Mouse (Mus musculus) heart, embryonic 13.5 days (tissue): Measurements from ENCODE around the gene Catsperz. TPM values are rescaled to one million over a fixed set of nuclear protein-coding genes. Genes with fewer than 3 reads are reported as not detected.

Experiments
- ATAC-seq: fragments of 200-750 bp; cut with Nextera tagmentation; 2 replicates; pipeline ENCODE4 v1.8.0; 2017; ENCODE audit warnings: moderate TSS enrichment; ENCODE audit not compliant: insufficient number of reproducible peaks, low FRiP score, low TSS enrichment; ENCODE audit errors: extremely low read depth
- H3K27ac ChIP-seq: fragments of 300-500 bp; sonication (generic); replicated peaks from 2 replicates; pipeline ENCODE4 v1.5.1; 2015; ENCODE audit warnings: moderate library complexity, mild to moderate bottlenecking, inconsistent platforms
- H3K27me3 ChIP-seq: fragments of 300-500 bp; sonication (generic); replicated peaks from 2 replicates; pipeline ENCODE4 v1.6.1; 2015; ENCODE audit warnings: mild to moderate bottlenecking, inconsistent platforms
- H3K36me3 ChIP-seq: fragments of 300-500 bp; sonication (generic); 2 replicates; pipeline ENCODE4 v1.6.1; 2015; ENCODE audit warnings: mild to moderate bottlenecking, inconsistent platforms
- H3K4me1 ChIP-seq: fragments of 300-500 bp; sonication (generic); 2 replicates; pipeline ENCODE4 v1.6.1; 2015; ENCODE audit warnings: inconsistent platforms
- H3K4me2 ChIP-seq: fragments of 300-500 bp; sonication (generic); 2 replicates; pipeline ENCODE4 v1.6.1; 2015; ENCODE audit warnings: inconsistent platforms, mild to moderate bottlenecking, moderate library complexity
- H3K4me3 ChIP-seq: fragments of 300-500 bp; sonication (generic); 2 replicates; pipeline ENCODE4 v1.5.1; 2015; ENCODE audit warnings: moderate library complexity, mild to moderate bottlenecking, inconsistent platforms
- H3K9ac ChIP-seq: fragments of 300-500 bp; sonication (generic); 2 replicates; pipeline ENCODE4 v1.6.1; 2015; ENCODE audit warnings: inconsistent platforms, mild to moderate bottlenecking, moderate library complexity
- H3K9me3 ChIP-seq: fragments of 300-500 bp; sonication (generic); 2 replicates; pipeline ENCODE4 v1.6.1; 2016; ENCODE audit warnings: inconsistent platforms
- WGBS: fragments of 180-500 bp; shearing (Covaris S2); methylation state at CpG from one replicate; pipeline ENCODE4 v1.1.7; 2015; ENCODE audit warnings: mixed read lengths; 5-methylcytosine and 5-hydroxymethylcytosine counted together
- polyA plus RNA-seq: library from polyadenylated mRNA; unstranded; fragments of >200 nt; fragmentation: Nextera tagmentation; extraction: Ambion mirVana; gene quantifications from 2 replicates; pipeline ENCODE4 v1.2.1, GENCODE M21; 2015

Gene Catsperz
- polyA plus RNA-seq, 1 experiment from 2014 or later: 1.7 TPM

DNA sequence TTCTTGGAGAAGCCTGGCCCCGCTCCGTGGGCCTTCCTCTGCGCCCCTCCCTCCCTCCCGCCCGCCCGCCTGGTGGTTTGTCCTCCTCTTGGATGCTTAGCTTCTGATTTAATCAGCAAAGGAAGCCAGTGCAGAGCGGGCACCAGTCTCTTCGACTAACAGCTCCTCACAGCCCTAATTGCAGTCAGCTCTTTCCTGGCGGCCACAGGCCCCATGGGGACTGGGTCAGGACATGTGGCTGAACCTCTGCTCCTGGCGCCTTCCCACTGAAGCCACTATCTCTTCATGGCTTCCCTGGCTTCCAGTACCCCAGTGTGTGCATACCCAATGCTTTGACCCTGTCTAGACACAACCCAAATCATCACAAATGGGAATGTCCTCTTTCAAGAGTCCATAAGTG lies 31.3 kb upstream of the Catsperz start:
- no peaks in the 10 kb centered on the region for H3K9me3 ChIP-seq
- H3K27ac ChIP-seq: no peak overlapping the region
- no peak overlapping the region for H3K4me2 ChIP-seq
- peak overlapping the region; percentile 17; the same call in 1 of the 2 replicates for H3K9ac ChIP-seq
- WGBS: 71% methylated on average over 10 of the region's 10 CpGs
- H3K4me1 ChIP-seq: peaks cover 37% of the 10 kb centered on the region
- no peak overlapping the region for H3K4me3 ChIP-seq
- H3K36me3 ChIP-seq: peaks cover 76% of the 10 kb centered on the region
- ATAC-seq: no peak
- H3K27me3 ChIP-seq: no peaks in the 10 kb centered on the region

DNA sequence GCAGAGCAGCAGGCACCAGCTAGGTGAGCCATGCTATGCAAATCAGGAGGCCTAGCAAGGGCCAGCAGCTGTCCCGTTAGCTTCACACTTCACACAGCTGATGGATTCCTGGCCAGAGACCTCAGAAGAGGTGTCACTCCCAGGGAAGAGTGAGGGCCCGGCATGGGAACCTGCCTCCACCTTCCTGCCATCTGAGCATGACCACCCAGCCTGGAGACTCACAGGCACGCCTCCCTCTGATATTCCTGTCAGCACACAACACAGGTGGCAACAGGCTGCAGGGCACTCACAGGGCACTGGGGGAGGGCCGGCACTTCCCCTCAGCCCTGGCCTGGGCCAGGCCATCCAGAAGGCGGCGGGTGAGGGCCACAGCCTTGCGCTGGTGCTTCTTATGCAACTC lies 30.2 kb upstream of the Catsperz start:
- no peak for ATAC-seq
- WGBS: 44% methylated on average over 7 of the region's 7 CpGs
- Histone ChIP-seq H3K27ac (peak overlapping the region; percentile 24; the same call in 1 of the 2 replicates), H3K27me3 (no peaks in the 10 kb centered on the region), H3K4me3 (no peak overlapping the region), H3K4me2 (peak overlapping the region; percentile 11; the same call in 1 of the 2 replicates), H3K9ac (peak overlapping the region; percentile 17), H3K36me3 (peaks cover 67% of the 10 kb centered on the region), H3K4me1 (peaks cover 37% of the 10 kb centered on the region), H3K9me3 (no peaks in the 10 kb centered on the region)

DNA sequence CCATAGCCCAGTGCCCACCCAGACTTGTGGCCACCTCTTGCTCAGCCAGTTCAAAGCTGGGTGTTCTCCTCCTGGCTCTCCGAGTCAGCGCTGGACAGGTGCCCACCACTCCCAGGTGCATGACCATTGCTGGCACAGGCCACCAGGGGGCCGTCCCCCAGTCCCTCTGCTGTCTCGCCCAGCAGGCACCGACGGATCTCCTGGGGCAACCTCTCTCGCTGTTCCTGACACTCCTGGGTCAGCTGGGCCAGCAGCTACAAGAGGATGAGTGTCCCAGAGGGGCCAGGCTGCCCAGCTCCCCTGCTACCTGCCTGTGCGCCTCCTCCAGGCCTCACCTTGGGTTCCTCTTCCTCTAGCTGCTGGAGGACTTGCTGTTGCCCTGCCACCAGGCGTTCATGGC lies 28.9 kb upstream of the Catsperz start:
- H3K27me3 ChIP-seq: no peaks in the 10 kb centered on the region
- peak overlapping the region; percentile 17; the same call in 1 of the 2 replicates for H3K9ac ChIP-seq
- no peak overlapping the region for H3K4me2 ChIP-seq
- peaks cover 46% of the 10 kb centered on the region for H3K4me1 ChIP-seq
- H3K36me3 ChIP-seq: peaks cover 53% of the 10 kb centered on the region
- ATAC-seq: no peak
- no peaks in the 10 kb centered on the region for H3K9me3 ChIP-seq
- no peak overlapping the region for H3K27ac ChIP-seq
- no peak overlapping the region for H3K4me3 ChIP-seq
- WGBS: 54% methylated on average over 9 of the region's 9 CpGs

DNA sequence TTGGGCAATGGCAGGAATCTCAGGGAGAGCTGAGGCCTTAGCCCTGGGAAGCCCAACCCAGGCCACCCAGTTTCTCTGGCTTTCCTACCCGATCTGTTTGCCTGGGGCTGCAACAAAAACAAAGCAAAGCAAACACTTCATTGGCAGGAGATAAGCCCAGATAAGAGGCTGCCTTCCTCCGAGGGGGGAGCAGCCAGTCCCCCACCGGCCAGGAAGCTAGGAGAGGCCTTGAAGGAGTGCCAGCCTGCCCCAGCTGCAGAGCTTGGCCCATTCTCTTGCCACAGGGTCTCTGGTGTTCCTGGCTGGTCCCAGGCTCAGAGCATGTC lies 27.5 kb upstream of the Catsperz start:
- peaks cover 43% of the 10 kb centered on the region for H3K36me3 ChIP-seq
- no peaks in the 10 kb centered on the region for H3K9me3 ChIP-seq
- peak overlapping the region; percentile 91 for H3K4me2 ChIP-seq
- peaks cover 46% of the 10 kb centered on the region for H3K4me1 ChIP-seq
- no peak for ATAC-seq
- H3K27ac ChIP-seq: peak overlapping the region; percentile 97
- peak overlapping the region; percentile 86 for H3K9ac ChIP-seq
- no peaks in the 10 kb centered on the region for H3K27me3 ChIP-seq
- 4% methylated on average over 3 of the region's 3 CpGs for WGBS
- peak overlapping the region; percentile 63 for H3K4me3 ChIP-seq

DNA sequence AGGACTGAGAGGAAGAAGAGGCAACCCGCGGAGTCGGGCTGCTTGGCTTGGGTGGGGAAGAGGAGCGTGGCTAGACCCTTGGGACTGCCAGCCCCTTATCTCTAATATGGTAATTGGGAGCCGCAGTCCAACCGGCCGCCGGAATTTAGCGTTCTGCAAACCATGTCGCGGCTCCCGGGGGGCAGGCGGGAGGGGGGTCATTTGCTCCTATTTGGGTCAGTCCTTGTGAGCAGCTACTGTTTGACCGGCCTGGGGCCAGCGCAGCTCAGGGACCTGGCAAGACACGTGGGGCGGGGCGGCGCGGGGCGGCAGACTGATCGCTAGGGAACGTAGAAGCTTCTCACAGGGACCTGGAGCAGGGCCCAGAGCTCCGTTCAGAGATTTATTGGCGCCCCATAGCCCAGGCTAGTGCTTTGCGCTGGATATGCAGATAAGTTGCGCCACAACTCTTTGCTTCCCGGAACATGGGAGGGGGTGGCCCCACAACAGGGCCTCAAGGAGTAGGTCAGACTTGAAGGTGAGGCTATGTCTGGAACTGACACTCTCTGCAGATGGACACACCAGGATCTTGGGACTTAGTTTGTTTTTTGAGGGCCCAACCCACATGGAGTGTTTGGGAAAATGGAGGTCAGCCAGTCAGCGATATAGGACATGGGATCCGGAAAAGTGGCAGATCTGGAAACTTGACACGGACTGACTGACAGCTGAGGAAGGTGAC lies 27.0 kb upstream of the Catsperz start:
- WGBS: 1% methylated on average over 31 of the region's 31 CpGs
- Histone ChIP-seq H3K36me3 (peaks cover 39% of the 10 kb centered on the region), H3K4me1 (peaks cover 46% of the 10 kb centered on the region), H3K4me3 (peak overlapping the region; percentile 63), H3K9ac (peak overlapping the region; percentile 86), H3K9me3 (no peaks in the 10 kb centered on the region), H3K27ac (peak overlapping the region; percentile 97), H3K27me3 (no peaks in the 10 kb centered on the region), H3K4me2 (peak overlapping the region; percentile 91)
- peak; percentile 35; the same call in 1 of the 2 replicates for ATAC-seq

DNA sequence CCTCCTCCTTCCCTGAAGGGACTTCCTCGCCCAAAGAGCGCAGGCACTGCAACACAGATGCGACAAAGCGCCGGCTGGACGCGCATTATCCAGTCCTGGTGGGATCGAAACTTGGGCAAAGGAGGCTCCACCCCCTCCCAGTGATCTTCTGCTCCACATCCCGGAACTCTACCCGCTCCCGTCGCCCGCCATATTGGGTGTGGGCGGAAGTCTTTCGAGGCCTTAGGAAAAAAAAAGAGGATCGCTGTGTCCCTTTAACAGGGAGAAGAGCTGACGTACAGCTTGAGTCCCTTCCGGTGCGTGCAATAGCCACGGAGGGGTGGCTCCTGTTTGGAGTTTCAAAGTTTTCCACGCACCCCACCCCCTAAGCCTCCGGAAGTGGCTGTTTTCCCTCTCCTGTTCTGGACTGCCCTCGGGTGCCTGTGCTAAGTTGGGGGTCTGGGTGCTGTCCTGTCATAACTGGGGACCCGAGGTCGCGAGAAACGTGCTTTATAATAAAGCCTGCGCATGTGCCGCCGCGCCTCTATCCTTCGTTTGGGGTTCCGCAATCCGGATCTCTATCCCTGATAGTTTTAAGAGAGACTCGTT lies 26.3 kb upstream of the Catsperz start:
- H3K36me3 ChIP-seq: peaks cover 38% of the 10 kb centered on the region
- peak; percentile 52 for ATAC-seq
- H3K4me1 ChIP-seq: peaks cover 46% of the 10 kb centered on the region
- peak overlapping the region; percentile 97 for H3K27ac ChIP-seq
- WGBS: 0% methylated on average over 35 of the region's 35 CpGs
- H3K4me3 ChIP-seq: peak overlapping the region; percentile 63
- no peaks in the 10 kb centered on the region for H3K9me3 ChIP-seq
- no peaks in the 10 kb centered on the region for H3K27me3 ChIP-seq
- H3K4me2 ChIP-seq: peak overlapping the region; percentile 91
- peak overlapping the region; percentile 86 for H3K9ac ChIP-seq

DNA sequence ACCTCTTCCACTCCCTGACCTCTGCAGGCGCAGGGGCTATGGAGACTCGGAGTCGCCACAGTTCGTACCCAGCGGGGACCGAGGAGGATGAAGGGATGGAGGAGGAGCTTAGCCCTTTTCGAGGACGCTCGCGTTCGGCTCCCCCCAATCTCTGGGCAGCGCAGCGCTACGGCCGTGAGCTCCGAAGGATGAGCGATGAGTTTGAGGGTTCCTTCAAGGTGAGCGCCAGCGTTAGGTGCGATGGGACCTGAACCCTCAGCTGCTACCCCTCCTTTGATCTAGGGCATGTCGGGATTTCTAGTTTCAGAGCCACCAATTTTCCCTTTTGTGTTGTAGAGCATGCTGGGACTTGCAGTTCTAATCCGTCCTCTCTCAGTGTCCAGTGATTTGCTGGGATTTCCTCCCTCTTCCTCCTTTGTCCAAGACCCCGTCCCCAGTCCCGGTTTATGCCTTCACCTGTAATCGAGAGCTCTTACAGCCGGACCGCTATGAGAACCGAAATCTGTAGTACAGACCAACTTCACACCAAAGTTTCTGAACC lies 25.5 kb upstream of the Catsperz start:
- H3K36me3 ChIP-seq: peaks cover 37% of the 10 kb centered on the region
- H3K9me3 ChIP-seq: no peaks in the 10 kb centered on the region
- no peak for ATAC-seq
- H3K4me3 ChIP-seq: peak overlapping the region; percentile 63
- peak overlapping the region; percentile 91 for H3K4me2 ChIP-seq
- WGBS: 1% methylated on average over 28 of the region's 28 CpGs
- no peaks in the 10 kb centered on the region for H3K27me3 ChIP-seq
- H3K4me1 ChIP-seq: peaks cover 41% of the 10 kb centered on the region
- H3K27ac ChIP-seq: peak overlapping the region; percentile 97
- H3K9ac ChIP-seq: peak overlapping the region; percentile 86

DNA sequence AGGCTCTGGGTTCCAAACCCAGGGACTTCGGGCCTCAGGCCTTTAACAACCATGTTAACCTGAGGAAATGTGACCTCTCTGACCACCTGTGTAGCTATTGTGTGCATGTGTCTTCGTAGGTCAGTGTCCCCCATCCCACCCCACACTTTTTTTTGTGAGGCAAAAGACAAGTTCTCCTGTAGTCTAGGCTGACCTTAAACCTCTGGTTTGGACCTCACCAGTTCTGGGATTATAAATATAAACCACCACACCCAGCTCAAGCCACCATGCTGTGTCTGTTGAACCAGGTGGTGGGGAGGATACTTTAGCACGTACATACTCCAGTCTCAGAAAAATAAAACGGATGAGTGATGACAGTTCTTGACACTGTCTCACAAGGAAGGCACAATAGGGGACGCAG lies 24.8 kb upstream of the Catsperz start:
- H3K4me3 ChIP-seq: peak overlapping the region; percentile 63
- no peaks in the 10 kb centered on the region for H3K27me3 ChIP-seq
- 60% methylated on average over 5 of the region's 5 CpGs for WGBS
- H3K9ac ChIP-seq: peak overlapping the region; percentile 86
- H3K4me1 ChIP-seq: peaks cover 34% of the 10 kb centered on the region
- H3K27ac ChIP-seq: peak overlapping the region; percentile 97
- peak overlapping the region; percentile 91 for H3K4me2 ChIP-seq
- no peak for ATAC-seq
- no peaks in the 10 kb centered on the region for H3K9me3 ChIP-seq
- peaks cover 37% of the 10 kb centered on the region for H3K36me3 ChIP-seq

DNA sequence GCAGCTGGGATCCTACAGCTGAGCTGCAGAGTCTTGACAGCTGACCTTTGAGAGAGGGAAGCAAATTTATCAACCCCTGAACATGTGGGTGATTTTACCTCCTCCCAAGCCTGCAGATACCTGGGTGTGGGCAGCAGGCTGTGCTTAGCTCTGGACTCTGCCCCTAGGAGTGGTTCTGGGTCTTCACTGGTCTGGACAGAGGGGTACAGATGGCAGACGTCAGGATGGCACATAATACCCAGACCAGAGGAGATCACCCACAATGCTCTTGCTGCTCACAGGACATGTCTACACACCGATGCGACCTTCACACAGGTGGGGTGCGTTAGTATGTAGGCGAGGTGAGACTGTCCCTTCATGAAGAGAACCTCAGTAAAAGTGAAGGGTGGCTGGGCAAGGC lies 24.4 kb upstream of the Catsperz start:
- peak overlapping the region; percentile 86 for H3K9ac ChIP-seq
- no peak overlapping the region for H3K4me2 ChIP-seq
- H3K36me3 ChIP-seq: peaks cover 37% of the 10 kb centered on the region
- H3K9me3 ChIP-seq: no peaks in the 10 kb centered on the region
- H3K27ac ChIP-seq: no peak overlapping the region
- peaks cover 30% of the 10 kb centered on the region for H3K4me1 ChIP-seq
- H3K27me3 ChIP-seq: no peaks in the 10 kb centered on the region
- WGBS: 88% methylated on average over 5 of the region's 5 CpGs
- no peak for ATAC-seq
- H3K4me3 ChIP-seq: no peak overlapping the region

DNA sequence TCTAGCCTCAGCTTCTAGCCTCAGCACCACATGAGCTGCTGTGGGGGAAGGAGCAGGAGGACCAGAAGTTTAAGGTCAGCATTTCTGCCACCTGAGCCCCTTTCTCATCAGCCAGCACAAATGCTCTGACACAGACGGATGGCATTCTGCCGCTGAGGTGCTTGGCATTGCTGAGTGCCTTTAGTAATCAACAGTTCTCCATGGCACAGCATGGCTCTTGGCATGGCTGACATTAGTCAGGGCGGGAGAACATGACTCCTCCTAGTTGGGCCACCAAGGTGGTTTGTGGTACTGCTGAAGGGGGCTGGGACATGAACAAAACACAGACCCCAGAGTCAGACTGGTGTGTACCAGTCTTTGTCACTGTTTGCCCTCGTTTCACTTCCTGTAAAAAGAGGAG lies 23.0 kb upstream of the Catsperz start:
- 78% methylated on average over 4 of the region's 4 CpGs for WGBS
- Histone ChIP-seq H3K36me3 (peaks cover 30% of the 10 kb centered on the region), H3K4me2 (no peak overlapping the region), H3K9ac (no peak overlapping the region), H3K9me3 (no peaks in the 10 kb centered on the region), H3K4me3 (no peak overlapping the region), H3K4me1 (peaks cover 25% of the 10 kb centered on the region), H3K27ac (no peak overlapping the region), H3K27me3 (no peaks in the 10 kb centered on the region)
- no peak for ATAC-seq

DNA sequence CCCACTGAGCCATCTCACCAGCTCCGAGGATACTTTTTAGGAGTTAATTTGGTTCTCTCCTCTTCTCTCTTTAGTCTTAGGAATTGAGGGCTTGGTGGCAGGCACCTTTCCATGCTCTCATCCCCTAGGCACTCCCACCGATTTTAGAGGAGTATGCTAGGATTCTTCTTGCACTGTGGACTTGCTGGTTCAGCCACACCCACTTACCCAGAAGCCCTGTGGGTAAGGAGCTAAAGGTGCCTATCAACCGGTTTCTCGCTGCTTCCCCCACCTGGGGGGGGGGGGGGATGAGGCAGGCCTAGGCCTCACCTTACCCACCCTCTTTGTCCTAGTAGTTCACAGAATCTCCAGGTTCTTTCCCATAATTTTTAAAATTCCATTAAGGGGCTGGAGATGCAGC lies 22.6 kb upstream of the Catsperz start:
- ATAC-seq: no peak
- 43% methylated on average over 4 of the region's 4 CpGs for WGBS
- H3K27ac ChIP-seq: no peak overlapping the region
- H3K4me2 ChIP-seq: no peak overlapping the region
- H3K4me3 ChIP-seq: no peak overlapping the region
- H3K9ac ChIP-seq: no peak overlapping the region
- H3K4me1 ChIP-seq: peaks cover 25% of the 10 kb centered on the region
- H3K27me3 ChIP-seq: no peaks in the 10 kb centered on the region
- H3K9me3 ChIP-seq: no peaks in the 10 kb centered on the region
- peaks cover 30% of the 10 kb centered on the region for H3K36me3 ChIP-seq
